Mouse (Mus musculus): ENCODE measurements around the gene Frmd6. TPM values are rescaled to one million over a fixed set of nuclear protein-coding genes. Genes with fewer than 3 reads are reported as not detected.
A peak's percentile ranks its signal among the peaks of the same experiment; 100 is the strongest.

Frmd6 gene
- total RNA-seq, 1 experiment from 2014 or later: 22.0 TPM

DNA sequence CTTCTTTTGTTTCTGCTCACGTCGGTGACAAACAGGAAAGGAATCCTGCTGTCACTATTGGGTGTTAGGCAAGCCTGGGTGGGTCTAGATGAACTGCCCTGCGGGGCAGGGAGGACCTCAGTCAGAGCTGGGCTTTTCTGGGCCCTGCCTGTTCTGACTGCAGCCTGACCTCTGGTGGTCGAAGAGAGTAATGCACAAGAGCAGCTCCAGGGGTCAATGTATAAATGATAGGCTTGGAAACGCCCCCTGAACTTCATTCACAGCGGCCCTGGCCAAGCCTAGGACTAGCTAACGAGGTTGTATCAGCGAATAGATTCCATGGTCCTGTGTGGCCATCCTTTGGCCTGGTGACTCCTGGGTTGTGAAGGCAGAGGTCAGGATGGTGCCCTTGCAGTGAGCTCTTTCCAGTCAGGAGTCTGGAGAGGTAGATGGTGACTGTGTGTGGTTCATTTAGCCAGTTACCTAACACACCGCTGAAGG lies 85.0 kb downstream of the Frmd6 start:
- ATAC-seq (replicated peaks in 1 of 2; ENCODE audit: insufficient read depth in 1 of 2, low FRiP score in 2 of 2, low TSS enrichment in 1 of 2, low read depth in 1 of 2, poor library complexity in 2 of 2, severe bottlenecking in 2 of 2): peak; percentile 59 to 73

DNA sequence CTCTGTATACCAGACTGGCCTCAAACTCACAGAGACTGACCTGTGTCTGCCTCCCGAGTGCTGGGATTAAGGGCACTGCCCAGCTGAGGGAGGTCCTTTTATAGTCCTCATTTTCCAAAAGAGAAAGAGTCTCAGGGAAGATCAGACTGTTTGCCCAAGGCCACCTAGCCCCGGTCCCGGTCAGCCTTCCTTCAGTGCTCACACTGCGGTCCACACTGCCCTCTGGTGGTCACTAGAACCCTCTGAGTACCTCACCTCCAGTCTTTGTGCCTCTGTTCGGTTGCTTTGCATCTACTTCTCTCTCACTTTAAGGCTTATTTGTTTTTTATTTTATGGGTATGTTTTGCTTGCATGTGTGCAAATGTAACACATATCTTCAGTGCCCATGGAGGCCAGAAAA lies 85.7 kb downstream of the Frmd6 start:
- ATAC-seq (replicated peaks in 1 of 2; ENCODE audit: insufficient read depth in 1 of 2, low FRiP score in 2 of 2, low TSS enrichment in 1 of 2, low read depth in 1 of 2, poor library complexity in 2 of 2, severe bottlenecking in 2 of 2): peak; percentile 61 to 72; a peak in 3 of 4 replicates

DNA sequence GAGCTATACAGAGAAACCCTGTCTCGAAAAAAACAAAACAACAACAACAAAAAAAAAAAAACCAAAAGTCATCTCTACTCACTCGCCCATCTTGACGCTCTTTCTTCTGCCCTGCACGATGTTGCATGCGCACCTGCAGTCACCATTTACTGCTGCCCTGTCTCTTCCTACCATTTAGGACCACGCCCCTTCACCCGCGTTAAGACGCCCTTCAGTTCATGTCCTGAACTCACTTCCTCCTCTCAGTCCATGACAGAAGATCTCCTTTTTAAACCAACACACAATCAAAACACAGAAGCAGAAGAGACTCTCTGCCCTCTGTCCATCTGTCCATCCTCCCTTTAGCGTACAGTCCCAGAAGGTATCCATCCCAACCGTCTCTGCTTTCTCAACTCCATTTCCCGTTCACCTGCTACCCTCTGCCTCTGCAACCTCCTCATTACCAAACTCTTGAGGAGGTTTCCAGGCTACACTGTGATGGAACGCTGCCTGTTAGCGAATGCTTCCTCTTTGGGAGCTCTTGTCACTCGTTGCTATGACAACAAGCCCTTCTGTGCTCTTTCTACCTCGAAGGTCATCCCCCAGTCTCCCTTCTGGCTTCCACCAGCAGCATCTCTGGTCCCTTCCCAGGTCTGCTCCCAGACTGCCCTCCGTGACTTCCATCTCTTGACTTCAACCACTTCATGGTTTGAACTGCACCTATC lies 86.5 kb downstream of the Frmd6 start:
- peak; percentile 9 to 46; a peak in 2 of 4 replicates for ATAC-seq (replicated peaks in 1 of 2; ENCODE audit: insufficient read depth in 1 of 2, low FRiP score in 2 of 2, low TSS enrichment in 1 of 2, low read depth in 1 of 2, poor library complexity in 2 of 2, severe bottlenecking in 2 of 2)

DNA sequence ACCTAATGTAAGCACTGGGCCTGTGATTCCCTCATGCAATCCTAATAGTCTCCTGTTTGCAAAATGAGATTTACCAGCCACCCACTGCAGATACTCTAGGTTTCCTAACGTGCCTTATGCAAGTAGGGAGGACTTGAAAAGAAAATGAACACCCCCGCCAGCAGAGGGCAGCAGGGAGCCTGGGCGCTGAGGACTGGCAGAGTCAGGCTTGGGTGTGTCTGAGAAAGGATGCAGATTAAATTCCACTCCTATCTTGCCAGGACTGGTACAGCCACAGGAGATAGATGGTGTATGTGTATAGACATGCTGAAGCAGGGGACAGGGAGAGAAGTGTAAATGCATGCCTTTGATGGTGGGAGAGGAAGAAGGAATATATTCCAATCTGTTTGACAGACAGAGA lies 88.1 kb downstream of the Frmd6 start:
- peak; percentile 25 to 40; a peak in 1 of 4 replicates for ATAC-seq (replicated peaks in 1 of 2; ENCODE audit: insufficient read depth in 1 of 2, low FRiP score in 2 of 2, low TSS enrichment in 1 of 2, low read depth in 1 of 2, poor library complexity in 2 of 2, severe bottlenecking in 2 of 2)

DNA sequence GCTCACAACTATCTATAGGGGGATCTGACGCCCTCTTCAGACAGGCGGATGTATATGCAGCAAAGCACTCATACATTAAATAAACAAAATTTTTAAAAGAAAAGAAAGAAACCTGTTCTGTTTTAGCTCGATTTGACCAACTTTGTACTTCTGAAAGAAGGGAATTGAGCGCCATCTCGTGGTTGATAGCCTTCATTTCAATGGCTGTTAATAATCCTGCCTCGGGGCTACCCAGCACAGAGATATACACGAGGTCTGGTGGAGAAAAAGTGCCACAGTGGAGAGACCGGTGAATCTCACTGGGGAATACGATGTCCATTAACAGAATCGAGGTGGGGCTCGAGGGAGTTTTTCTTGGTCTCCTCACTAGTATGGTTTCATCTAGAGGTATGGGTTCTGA lies 89.1 kb downstream of the Frmd6 start:
- no peak for ATAC-seq (replicated peaks in 1 of 2; ENCODE audit: insufficient read depth in 1 of 2, low FRiP score in 2 of 2, low TSS enrichment in 1 of 2, low read depth in 1 of 2, poor library complexity in 2 of 2, severe bottlenecking in 2 of 2)

DNA sequence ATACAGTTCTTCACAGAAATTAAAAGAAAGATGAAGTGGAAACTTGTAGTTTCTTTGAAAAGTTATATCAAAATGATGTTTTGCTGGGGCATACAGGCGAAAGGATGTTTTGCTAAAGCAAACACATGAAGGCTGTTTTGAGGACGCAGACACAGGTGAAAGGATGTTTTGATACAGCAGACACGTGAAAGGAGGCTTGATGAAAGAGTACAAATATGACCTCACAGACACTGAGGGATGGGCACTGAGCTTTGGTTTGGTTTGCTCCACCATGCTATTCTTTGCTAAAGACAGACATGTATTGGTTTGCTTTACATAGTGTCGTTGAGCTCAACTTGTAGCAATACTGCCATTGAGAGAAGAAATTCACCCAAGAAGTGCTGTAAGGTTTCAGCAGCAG lies 104.5 kb downstream of the Frmd6 start:
- no peak for ATAC-seq (replicated peaks in 1 of 2; ENCODE audit: insufficient read depth in 1 of 2, low FRiP score in 2 of 2, low TSS enrichment in 1 of 2, low read depth in 1 of 2, poor library complexity in 2 of 2, severe bottlenecking in 2 of 2)

DNA sequence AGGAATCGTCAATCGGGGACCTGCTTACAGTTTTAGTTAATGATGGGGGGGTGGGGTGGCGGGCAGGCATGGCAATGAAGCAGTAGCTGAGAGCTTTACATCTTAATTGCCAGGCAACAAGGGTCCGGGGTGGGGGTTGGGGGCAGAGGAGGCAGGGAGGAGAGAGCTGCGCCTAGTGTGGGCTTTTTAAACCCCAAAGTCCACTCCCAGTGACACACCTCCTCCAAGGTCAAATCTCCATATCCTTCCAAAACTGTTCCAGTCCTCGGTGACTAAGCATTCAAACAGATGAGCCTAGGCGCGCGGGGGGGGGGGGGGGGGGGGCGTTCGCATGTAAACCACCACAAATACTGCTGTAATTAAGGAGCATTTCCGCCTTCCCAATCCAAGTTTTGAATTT lies 111.8 kb downstream of the Frmd6 start:
- peak in 1 of 2 experiments; percentile 29; a peak in 1 of 4 replicates for ATAC-seq (replicated peaks in 1 of 2; ENCODE audit: insufficient read depth in 1 of 2, low FRiP score in 2 of 2, low TSS enrichment in 1 of 2, low read depth in 1 of 2, poor library complexity in 2 of 2, severe bottlenecking in 2 of 2)

DNA sequence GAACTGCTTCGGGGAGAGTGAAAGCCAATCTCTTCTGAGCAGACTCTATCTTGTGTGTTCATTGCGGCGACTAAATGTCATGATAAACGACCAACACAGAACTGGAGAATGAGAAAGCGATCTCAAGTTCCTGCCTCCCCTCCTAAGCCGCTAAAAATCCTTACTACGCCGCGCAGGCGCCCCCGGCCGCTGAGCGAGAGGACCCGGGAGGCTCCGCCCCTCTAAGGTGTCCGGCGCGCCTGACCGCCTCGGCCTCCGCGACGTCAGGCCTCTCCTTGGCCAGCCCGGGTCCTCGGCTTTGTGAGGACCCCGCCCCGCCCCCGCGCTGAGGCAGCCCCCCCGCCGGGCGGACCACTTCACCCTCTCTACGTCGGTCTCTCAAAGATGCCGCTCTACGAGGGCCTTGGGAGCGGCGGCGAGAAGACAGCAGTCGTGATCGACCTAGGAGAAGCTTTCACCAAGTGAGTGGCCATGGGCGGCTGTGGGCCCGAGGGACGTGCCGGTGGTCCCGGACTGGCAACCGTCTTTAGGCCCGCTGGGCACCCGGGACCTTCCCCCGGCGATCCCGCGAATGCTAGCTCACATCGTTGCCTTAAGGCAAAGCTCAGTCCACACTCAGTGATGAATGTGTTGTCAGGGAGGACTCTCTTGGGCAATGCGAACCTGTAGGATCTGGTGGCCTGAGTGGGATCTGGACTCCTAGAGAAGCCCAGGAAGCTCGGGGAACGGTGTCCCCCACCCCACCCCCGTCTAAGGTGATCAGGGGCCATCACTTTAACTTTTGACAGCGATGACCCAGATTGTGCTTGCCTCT lies 112.5 kb downstream of the Frmd6 start, which contains the start of gene Actr10:
Actr10 (plus strand) TSS at position 287 of the 814 bp plus-strand sequence.
- ATAC-seq (replicated peaks in 1 of 2; ENCODE audit: insufficient read depth in 1 of 2, low FRiP score in 2 of 2, low TSS enrichment in 1 of 2, low read depth in 1 of 2, poor library complexity in 2 of 2, severe bottlenecking in 2 of 2): peak; percentile 91 to 95

DNA sequence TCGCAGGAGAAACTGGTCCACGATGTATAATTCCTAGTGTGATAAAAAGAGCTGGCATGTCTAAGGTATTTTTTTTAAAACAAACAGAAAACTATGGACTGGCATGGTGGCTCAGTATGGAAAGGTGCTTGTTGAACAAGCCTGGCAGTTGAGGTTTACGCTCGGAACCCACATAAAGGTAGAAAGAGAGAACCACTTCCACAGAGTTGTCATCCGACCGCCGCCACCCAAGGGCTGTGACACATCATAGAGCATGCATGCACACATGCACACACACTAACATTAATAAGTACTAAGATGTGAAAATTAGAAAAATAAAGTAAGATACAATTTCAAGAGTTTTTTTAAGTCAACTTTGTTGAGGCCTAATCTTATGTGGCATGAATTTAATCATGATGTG lies 115.5 kb downstream of the Frmd6 start:
- ATAC-seq (replicated peaks in 1 of 2; ENCODE audit: insufficient read depth in 1 of 2, low FRiP score in 2 of 2, low TSS enrichment in 1 of 2, low read depth in 1 of 2, poor library complexity in 2 of 2, severe bottlenecking in 2 of 2): no peak

DNA sequence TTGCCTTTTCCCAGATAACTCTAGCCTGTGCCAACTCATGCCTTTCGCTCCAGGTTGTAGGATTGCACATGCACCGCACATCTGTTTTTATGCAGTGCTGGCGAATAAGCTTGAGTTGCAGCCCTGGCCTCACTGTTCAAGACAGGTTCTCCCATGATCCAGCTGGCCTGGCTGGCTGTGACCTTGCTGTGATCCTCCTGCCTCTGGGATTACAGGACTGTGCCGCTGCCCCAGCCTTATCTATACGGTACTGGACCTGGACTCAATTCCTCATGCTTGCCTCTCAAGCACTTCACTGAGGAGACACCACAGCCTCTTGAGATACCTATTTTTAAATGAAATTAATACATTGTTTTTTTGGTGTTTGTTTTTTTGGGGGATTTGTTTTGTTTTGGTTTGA lies 118.9 kb downstream of the Frmd6 start:
- ATAC-seq (replicated peaks in 1 of 2; ENCODE audit: insufficient read depth in 1 of 2, low FRiP score in 2 of 2, low TSS enrichment in 1 of 2, low read depth in 1 of 2, poor library complexity in 2 of 2, severe bottlenecking in 2 of 2): no peak

DNA sequence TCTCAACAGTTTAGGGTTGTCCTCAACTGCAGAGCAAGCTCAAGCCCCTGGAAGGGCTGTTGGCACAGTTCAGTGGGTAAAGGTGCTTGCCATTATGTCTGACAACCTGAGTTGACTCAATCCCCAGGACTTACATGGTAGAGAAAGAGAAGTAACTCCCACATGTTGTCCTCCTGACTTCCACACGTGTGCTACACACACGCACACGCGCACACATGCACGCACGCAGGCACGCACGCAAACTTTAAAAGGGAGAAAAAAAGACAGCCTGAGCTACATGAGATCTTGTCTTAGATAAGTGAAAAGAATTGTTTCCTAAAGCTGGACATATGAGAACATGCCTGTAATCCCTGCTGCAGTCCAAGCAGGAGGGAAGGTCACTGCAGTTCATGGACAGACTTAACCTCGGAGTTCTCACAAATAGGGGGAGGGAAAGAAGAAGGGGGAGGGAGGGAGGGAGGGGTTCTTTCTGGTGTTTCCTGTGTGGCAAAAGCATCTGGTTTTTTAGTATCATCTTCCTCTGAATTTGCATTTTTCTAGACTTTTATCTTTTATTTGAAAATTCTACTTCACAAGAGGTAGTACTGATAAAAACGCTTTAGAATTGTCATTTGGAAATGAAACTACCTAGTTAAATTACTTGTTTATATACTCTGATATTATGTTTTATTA lies 121.4 kb downstream of the Frmd6 start:
- no peak for ATAC-seq (replicated peaks in 1 of 2; ENCODE audit: insufficient read depth in 1 of 2, low FRiP score in 2 of 2, low TSS enrichment in 1 of 2, low read depth in 1 of 2, poor library complexity in 2 of 2, severe bottlenecking in 2 of 2)

Other genes starting within 250 kb of the Frmd6 start
- gene Actr10, start 112.3 kb downstream of the Frmd6 start, total RNA-seq (2017): 43.8 and 75.4 TPM in 2 replicates
- 267 and 328 TPM in 2 replicates for gene Psma3, start 149.1 kb downstream of the Frmd6 start, total RNA-seq (2017)
- gene Arid4a, start 190.5 kb downstream of the Frmd6 start, total RNA-seq (2017): 103 and 106 TPM in 2 replicates